Mouse (Mus musculus) erythroblast, embryonic 14.5 days (primary cell): ENCODE data around the gene Grm5.

ENCODE experiments used
- GATA1 ChIP-seq: IDR thresholded peaks from 2 replicates; pipeline ENCODE4 v1.6.1; 2012; ENCODE audit warnings: low read length, inconsistent platforms, mixed read lengths
- TAL1 ChIP-seq: IDR thresholded peaks from 3 replicates; pipeline ENCODE4 v1.6.1; 2012; ENCODE audit warnings: low read length, inconsistent platforms, mixed read lengths

- TF ChIP-seq TAL1, result no peak
- TF ChIP-seq GATA1, result no peak
Measured at GRCm38 (mm10) chr7:88128080-88128848, 544.3 kb downstream of the Grm5 start.
